Mouse (Mus musculus) spleen, adult 2 months (tissue): ENCODE measurements around the gene Cacna1e.

Source experiments
- CTCF ChIP-seq: fragments of 200-500 bp; IDR thresholded peaks from 2 replicates; pipeline ENCODE4 v1.5.1; 2011; ENCODE audit warnings: mild to moderate bottlenecking, inconsistent platforms; ENCODE audit not compliant: insufficient read depth, insufficient read length, insufficient replicate concordance; ENCODE audit errors: extremely low read depth
- POLR2A ChIP-seq: fragments of 200-500 bp; IDR thresholded peaks from 2 replicates; pipeline ENCODE4 v1.6.1; 2011; ENCODE audit warnings: low read depth, low read length, inconsistent platforms

GRCm38 (mm10) chr1:154779908-154780514 lies 104.3 kb downstream of the Cacna1e start:
- TF ChIP-seq CTCF (no peak), POLR2A (no peak)
